Mouse (Mus musculus): ENCODE data around the gene Tmem132d.

GRCm38 (mm10) chr5:128236638-128237335, 196.1 kb downstream of the Tmem132d start:
- no peak for TF ChIP-seq CTCF (IDR thresholded peaks at IDR 0.05; ENCODE audit: borderline replicate concordance, insufficient read depth, low read length)
- no peak for TF ChIP-seq POLR2A (IDR thresholded peaks at IDR 0.05; ENCODE audit: low read depth, low read length)

All from embryonic fibroblast, embryonic 13.5 days (primary cell).